Mouse (Mus musculus) midbrain, embryonic 16.5 days (tissue): Measurements from ENCODE around the gene Larp6. TPM values are rescaled to one million over a fixed set of nuclear protein-coding genes. Genes with fewer than 3 reads are reported as not detected.

Experiments used
- ATAC-seq: fragments of 200-750 bp; cut with Nextera tagmentation; 2 replicates; pipeline ENCODE4 v1.8.0; 2017; ENCODE audit warnings: moderate TSS enrichment
- H3K27ac ChIP-seq: fragments of 300-500 bp; sonication (generic); 2 replicates; pipeline ENCODE4 v1.5.1; 2014; ENCODE audit warnings: mild to moderate bottlenecking, low read length, mixed read lengths
- H3K27me3 ChIP-seq: fragments of 300-500 bp; sonication (generic); 2 replicates; pipeline ENCODE4 v1.6.1; 2014; ENCODE audit warnings: low read depth, low read length, mixed read lengths; ENCODE audit not compliant: control insufficient read depth, insufficient read depth
- H3K36me3 ChIP-seq: fragments of 300-500 bp; sonication (generic); 2 replicates; pipeline ENCODE4 v1.6.1; 2014; ENCODE audit warnings: mild to moderate bottlenecking, low read length, moderate library complexity, mixed read lengths; ENCODE audit not compliant: control insufficient read depth, insufficient read depth
- H3K4me1 ChIP-seq: fragments of 300-500 bp; sonication (generic); 2 replicates; pipeline ENCODE4 v1.6.1; 2014; ENCODE audit warnings: mild to moderate bottlenecking, low read length, mixed read lengths; ENCODE audit not compliant: control insufficient read depth, insufficient read depth
- H3K4me2 ChIP-seq: fragments of 300-500 bp; sonication (generic); 2 replicates; pipeline ENCODE4 v1.6.1; 2014; ENCODE audit warnings: mild to moderate bottlenecking, low read length, mixed read lengths
- H3K4me3 ChIP-seq: fragments of 300-500 bp; sonication (generic); 2 replicates; pipeline ENCODE4 v1.5.1; 2014; ENCODE audit warnings: low read depth, mild to moderate bottlenecking, low read length, moderate library complexity, mixed read lengths
- H3K9ac ChIP-seq: fragments of 300-500 bp; sonication (generic); 2 replicates; pipeline ENCODE4 v1.6.1; 2014; ENCODE audit warnings: low read depth, low read length, mixed read lengths
- H3K9me3 ChIP-seq: fragments of 300-500 bp; sonication (generic); replicated peaks from 2 replicates; pipeline ENCODE4 v1.6.1; 2014; ENCODE audit warnings: mild to moderate bottlenecking, low read length, mixed read lengths; ENCODE audit not compliant: control insufficient read depth, poor library complexity, severe bottlenecking
- WGBS: fragments of 180-500 bp; shearing (Covaris S2); extraction: QIAGEN DNeasy Blood & Tissue Kit; methylation state at CpG from one replicate; pipeline ENCODE4 v1.1.7; 2014; 5-methylcytosine and 5-hydroxymethylcytosine counted together
- polyA plus RNA-seq: library from polyadenylated mRNA; unstranded; fragments of >200 nt; fragmentation: Nextera tagmentation; extraction: Ambion mirVana; gene quantifications from 2 replicates; pipeline ENCODE4 v1.2.1, GENCODE M21; 2015

Gene Larp6
- 20.7 and 22.9 TPM in 2 replicates for polyA plus RNA-seq

GRCm38 (mm10) chr9:60712771-60713541 lies at the start of gene Larp6:
Gene Larp6, plus strand, starts transcription at chr9:60712989.
- Histone ChIP-seq H3K9ac (peak within 1 kb of the TSS; percentile 96), H3K4me2 (peak within 1 kb of the TSS; percentile 89), H3K27me3 (no peaks in the 10 kb centered on the region), H3K4me3 (peak within 1 kb of the TSS; percentile 72), H3K36me3 (no peaks in the 10 kb centered on the region), H3K9me3 (no peaks in the 10 kb centered on the region), H3K4me1 (peaks cover 25% of the 10 kb centered on the region), H3K27ac (peak within 1 kb of the TSS; percentile 74)
- WGBS, result under 1% methylated on average over 62 of the region's 66 CpGs
- ATAC-seq, result peak; percentile 74

DNA sequence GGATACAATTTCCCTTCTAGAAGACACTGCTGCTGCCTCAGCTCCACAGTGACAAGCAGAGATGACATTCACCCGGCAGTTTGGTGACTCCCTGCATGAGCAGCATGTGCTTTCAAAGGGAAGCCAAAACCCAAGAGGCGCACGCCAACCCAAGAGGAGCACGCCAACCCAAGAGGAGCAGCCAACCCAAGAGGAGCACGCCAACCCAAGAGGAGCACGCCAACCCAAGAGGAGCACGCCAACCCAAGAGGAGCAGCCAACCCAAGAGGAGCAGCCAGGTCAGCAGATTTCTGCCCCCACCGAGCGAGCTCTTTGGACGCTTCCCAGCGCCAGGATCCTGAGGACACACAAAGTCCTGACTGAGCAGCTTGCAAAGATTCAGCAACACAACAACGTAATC lies 48.4 kb upstream of the Larp6 start:
- Histone ChIP-seq H3K4me3 (no peak overlapping the region), H3K4me1 (0 out of 2 replicates have a peak, but pooled peaks cover 5% of the 10 kb centered on the region), H3K9me3 (no peaks in the 10 kb centered on the region), H3K4me2 (no peak overlapping the region), H3K27me3 (no peaks in the 10 kb centered on the region), H3K9ac (no peak overlapping the region), H3K27ac (no peak overlapping the region), H3K36me3 (peaks cover 30% of the 10 kb centered on the region)
- ATAC-seq, result no peak
- WGBS, result 94% methylated on average over 12 of the region's 12 CpGs

GRCm38 (mm10) chr9:60664866-60665265 lies 47.9 kb upstream of the Larp6 start:
- Histone ChIP-seq H3K4me2 (no peak overlapping the region), H3K27me3 (no peaks in the 10 kb centered on the region), H3K9ac (no peak overlapping the region), H3K36me3 (peaks cover 30% of the 10 kb centered on the region), H3K4me3 (no peak overlapping the region), H3K9me3 (no peaks in the 10 kb centered on the region), H3K27ac (no peak overlapping the region), H3K4me1 (0 out of 2 replicates have a peak, but pooled peaks cover 5% of the 10 kb centered on the region)
- no peak for ATAC-seq
- WGBS, result 93% methylated on average over 5 of the region's 5 CpGs

DNA sequence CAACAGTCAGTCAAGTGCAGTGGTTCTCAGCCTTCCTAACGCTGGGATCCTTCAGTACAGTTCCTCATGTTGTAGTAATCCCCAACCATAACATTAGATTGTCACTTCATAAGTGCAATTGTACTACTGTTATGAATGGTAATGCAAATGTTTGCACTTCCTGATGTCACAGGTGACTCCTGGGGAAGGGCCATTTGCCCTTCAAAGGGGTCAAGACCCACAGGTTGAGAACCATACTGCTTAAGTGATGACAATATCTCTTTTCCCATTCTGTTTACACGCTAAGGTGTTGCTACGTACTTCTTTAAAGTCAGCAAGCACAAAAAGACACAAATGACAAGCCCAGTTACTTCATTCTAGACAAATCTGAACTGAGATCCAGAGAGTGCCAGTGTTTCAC lies 47.3 kb upstream of the Larp6 start:
- H3K36me3 ChIP-seq, result peaks cover 30% of the 10 kb centered on the region
- no peak overlapping the region for H3K4me2 ChIP-seq

DNA sequence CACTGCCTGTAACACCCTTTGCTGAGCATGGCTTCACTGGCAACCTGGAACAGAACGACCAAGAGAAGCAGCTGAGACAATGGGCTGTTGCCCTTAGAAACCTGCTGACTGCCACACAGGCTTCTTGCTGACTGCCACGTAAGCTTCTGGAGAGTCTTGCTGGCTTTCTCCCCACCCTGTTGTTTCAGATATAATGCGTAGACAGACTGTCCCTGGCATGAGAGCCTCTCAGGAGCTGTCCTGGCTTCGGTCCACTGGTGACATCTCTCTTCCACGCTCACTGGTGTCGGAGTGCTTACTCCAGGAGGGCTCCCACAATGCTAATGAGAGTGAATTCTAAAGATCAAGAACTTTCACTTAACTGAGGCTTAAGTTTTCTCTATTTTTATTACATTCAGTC lies 43.9 kb upstream of the Larp6 start:
- no peak overlapping the region for H3K9ac ChIP-seq
- WGBS, result 73% methylated on average over 6 of the region's 6 CpGs
- no peaks in the 10 kb centered on the region for H3K4me1 ChIP-seq
- H3K4me3 ChIP-seq, result no peak overlapping the region
- ATAC-seq, result no peak
- no peak overlapping the region for H3K4me2 ChIP-seq
- H3K27me3 ChIP-seq, result no peaks in the 10 kb centered on the region
- peaks cover 28% of the 10 kb centered on the region for H3K36me3 ChIP-seq
- H3K27ac ChIP-seq, result no peak overlapping the region
- H3K9me3 ChIP-seq, result no peaks in the 10 kb centered on the region

More for the DNA sequence above, 47.3 kb upstream of the Larp6 start:
- WGBS, result 94% methylated on average over 3 of the region's 3 CpGs
- Histone ChIP-seq H3K4me1 (0 out of 2 replicates have a peak, but pooled peaks cover 5% of the 10 kb centered on the region), H3K27me3 (no peaks in the 10 kb centered on the region), H3K27ac (no peak overlapping the region), H3K9me3 (no peaks in the 10 kb centered on the region), H3K9ac (no peak overlapping the region), H3K4me3 (no peak overlapping the region)
- no peak for ATAC-seq

GRCm38 (mm10) chr9:60672568-60672967 lies 40.2 kb upstream of the Larp6 start:
- Histone ChIP-seq H3K4me2 (no peak overlapping the region), H3K4me3 (no peak overlapping the region), H3K9me3 (no peaks in the 10 kb centered on the region), H3K36me3 (peaks cover 21% of the 10 kb centered on the region), H3K27ac (no peak overlapping the region), H3K9ac (no peak overlapping the region), H3K27me3 (no peaks in the 10 kb centered on the region), H3K4me1 (no peaks in the 10 kb centered on the region)
- WGBS, result 97% methylated on average over 6 of the region's 6 CpGs
- no peak for ATAC-seq

DNA sequence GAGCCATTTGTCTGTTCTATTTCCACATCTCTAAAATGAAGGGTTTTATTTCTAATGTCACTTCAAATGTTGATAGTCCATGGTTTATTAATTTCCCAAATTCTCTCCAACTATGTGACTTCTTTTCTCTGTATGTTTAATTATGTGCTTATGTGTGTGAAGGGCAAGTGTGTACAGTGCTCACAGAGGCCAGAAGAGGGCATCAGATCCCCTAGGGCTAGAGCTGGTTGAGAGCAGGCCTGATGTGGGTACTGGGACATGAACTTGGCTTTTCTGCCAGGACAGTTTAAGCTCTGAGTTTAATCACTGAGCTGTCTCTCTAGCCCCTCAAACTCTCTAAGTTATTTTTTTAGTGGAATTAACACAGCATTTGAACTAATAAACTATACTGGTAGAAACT lies 38.0 kb upstream of the Larp6 start:
- Histone ChIP-seq H3K4me3 (no peak overlapping the region), H3K4me1 (no peaks in the 10 kb centered on the region), H3K27me3 (no peaks in the 10 kb centered on the region), H3K27ac (no peak overlapping the region), H3K9ac (no peak overlapping the region), H3K9me3 (no peaks in the 10 kb centered on the region), H3K36me3 (peaks cover 31% of the 10 kb centered on the region), H3K4me2 (no peak overlapping the region)
- no peak for ATAC-seq

- H3K27me3 ChIP-seq, result no peaks in the 10 kb centered on the region
- peaks cover 38% of the 10 kb centered on the region for H3K36me3 ChIP-seq
- H3K9ac ChIP-seq, result no peak overlapping the region
- H3K4me2 ChIP-seq, result no peak overlapping the region
- H3K27ac ChIP-seq, result no peak overlapping the region
- H3K4me1 ChIP-seq, result no peaks in the 10 kb centered on the region
- ATAC-seq, result no peak
- H3K9me3 ChIP-seq, result no peaks in the 10 kb centered on the region
- WGBS, result 96% methylated on average over 4 of the region's 4 CpGs
- H3K4me3 ChIP-seq, result no peak overlapping the region
Measured at GRCm38 (mm10) chr9:60676429-60676828, 36.4 kb upstream of the Larp6 start.

- peaks cover 39% of the 10 kb centered on the region for H3K36me3 ChIP-seq
- WGBS, result 85% methylated on average over 5 of the region's 5 CpGs
Measured at GRCm38 (mm10) chr9:60678913-60679312, 33.9 kb upstream of the Larp6 start.

More at GRCm38 (mm10) chr9:60678913-60679312, 33.9 kb upstream of the Larp6 start:
- no peaks in the 10 kb centered on the region for H3K9me3 ChIP-seq
- no peak overlapping the region for H3K27ac ChIP-seq
- no peak overlapping the region for H3K4me3 ChIP-seq
- ATAC-seq, result no peak
- H3K27me3 ChIP-seq, result no peaks in the 10 kb centered on the region
- peaks cover 2% of the 10 kb centered on the region; the same call in 1 of the 2 replicates for H3K4me1 ChIP-seq
- H3K9ac ChIP-seq, result no peak overlapping the region
- H3K4me2 ChIP-seq, result no peak overlapping the region
